Mouse (Mus musculus) MEL (cell line): ENCODE results near the gene Dctn1.

Source experiments
- CHD2 ChIP-seq: IDR thresholded peaks from 2 replicates; pipeline ENCODE4 v1.6.1; 2011; ENCODE audit warnings: low read length, improper control_type of control experiment
- RCOR1 ChIP-seq: IDR thresholded peaks from 2 replicates; pipeline ENCODE4 v1.6.1; 2012; ENCODE audit warnings: low read depth, mild to moderate bottlenecking, inconsistent platforms, low read length, improper control_type of control experiment

DNA sequence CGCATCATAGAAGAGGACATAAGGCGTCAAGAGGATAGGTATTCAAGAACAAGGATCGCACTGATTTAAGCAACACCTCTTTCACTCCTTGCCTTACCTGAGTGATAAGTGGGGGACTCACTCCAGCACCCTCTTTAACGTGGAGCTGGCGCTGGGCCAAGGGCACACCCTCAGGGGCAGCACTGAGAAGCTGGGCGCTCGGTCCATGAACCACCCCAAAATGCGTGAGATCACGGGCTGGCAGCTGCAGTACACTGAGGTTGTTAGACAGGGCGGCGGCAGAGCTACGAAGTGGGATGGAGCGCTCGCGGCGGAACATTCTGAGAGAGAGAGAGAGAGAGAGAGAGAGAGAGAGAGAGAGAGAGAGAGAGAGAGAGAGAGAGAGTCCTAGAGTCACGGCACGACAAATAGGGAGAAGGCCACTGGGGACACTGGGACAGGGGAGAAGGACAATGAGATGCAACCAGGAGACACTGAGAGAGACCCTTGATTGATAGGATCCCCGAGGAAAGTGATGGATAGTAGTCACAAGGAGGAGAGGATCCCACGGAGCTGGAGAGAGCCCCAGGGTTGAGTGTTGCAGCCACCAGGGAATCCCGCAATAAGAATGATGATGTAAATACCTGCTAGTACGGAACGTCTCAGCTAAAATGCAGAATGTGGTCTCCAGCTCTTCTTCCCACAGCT is 10.0 kb upstream of the Dctn1 start:
- no peak for TF ChIP-seq RCOR1
- TF ChIP-seq CHD2: no peak
